Comparison of ENCODE assay signal across 12 mouse cellular contexts in genomic region chr5:36259691-36260124, GRCm38 (mm10). TPM values are rescaled to one million over a fixed set of nuclear protein-coding genes. Genes with fewer than 3 reads are reported as not detected.
DNase-seq lines count a peak whose midpoint lies in the region; ATAC-seq and TF ChIP-seq lines count a peak whose summit lies in the region.
"Had no signal": no experiment of that assay in that cellular context is flagged by ENCODE, and none has a peak within 500 bp of the region (broad histone marks: within the 10 kb centered on the region; RNA-seq: fewer than 3 reads in every experiment).

No protein-coding gene starts in this region.

- no peaks in the 10 kb centered on the region for H3K27me3 ChIP-seq in testis, adult 2 months (ENCODE audit: control insufficient read depth, insufficient read depth, low read length)
- H3K27me3 ChIP-seq in hindbrain, embryonic 14.5 days (ENCODE audit: control insufficient read depth, insufficient read depth, low read length): no peaks in the 10 kb centered on the region
- no peaks in the 10 kb centered on the region for H3K27me3 ChIP-seq in liver, postnatal 0 days (ENCODE audit: insufficient read depth, low read length)
- H3K27me3 ChIP-seq: heart, embryonic 13.5 days had no signal

- no peak overlapping the region for H3K27ac ChIP-seq in testis, adult 2 months (ENCODE audit: control insufficient read depth, insufficient read depth, low read depth, low read length)
- H3K27ac ChIP-seq in hindbrain, embryonic 14.5 days: 0 out of 2 replicates have a peak overlapping the region, but pooled peaks have one; percentile 4
- H3K27ac ChIP-seq in liver, postnatal 0 days (ENCODE audit: low read depth): no peak overlapping the region
- H3K27ac ChIP-seq: heart, embryonic 13.5 days had no signal

- no peak overlapping the region for H3K9ac ChIP-seq in hindbrain, embryonic 14.5 days
- no peak overlapping the region for H3K9ac ChIP-seq in liver, postnatal 0 days (replicated peaks)
- H3K9ac ChIP-seq: heart, embryonic 13.5 days had no signal

- TF ChIP-seq POLR2A in testis, adult 2 months (IDR thresholded peaks at IDR 0.05; ENCODE audit: control insufficient read depth, low read depth, low read length): no peak

- H3K36me3 ChIP-seq in testis, adult 2 months (ENCODE audit: control insufficient read depth, insufficient read depth, low read length): no peaks in the 10 kb centered on the region
- H3K36me3 ChIP-seq in hindbrain, embryonic 14.5 days (replicated peaks; ENCODE audit: control insufficient read depth, insufficient read depth): no peaks in the 10 kb centered on the region
- H3K36me3 ChIP-seq in liver, postnatal 0 days (replicated peaks; ENCODE audit: insufficient read depth, low read length): no peaks in the 10 kb centered on the region
- H3K36me3 ChIP-seq: heart, embryonic 13.5 days had no signal

- H3K9me3 ChIP-seq in hindbrain, embryonic 14.5 days (ENCODE audit: control insufficient read depth, low read length): no peaks in the 10 kb centered on the region
- H3K9me3 ChIP-seq in liver, postnatal 0 days (ENCODE audit: low read length): no peaks in the 10 kb centered on the region
- H3K9me3 ChIP-seq: heart, embryonic 13.5 days had no signal

- H3K4me3 ChIP-seq in testis, adult 2 months (ENCODE audit: control insufficient read depth, low read depth, low read length): peak overlapping the region; percentile 10
- H3K4me3 ChIP-seq in hindbrain, embryonic 14.5 days (replicated peaks; ENCODE audit: low read length): no peak overlapping the region
- no peak overlapping the region for H3K4me3 ChIP-seq in liver, postnatal 0 days (ENCODE audit: low read depth, low read length)
- H3K4me3 ChIP-seq: heart, embryonic 13.5 days had no signal

- peaks cover 5% of the 10 kb centered on the region; the same call in 1 of the 2 replicates for H3K4me1 ChIP-seq in testis, adult 2 months (ENCODE audit: control insufficient read depth, insufficient read depth, low read length)
- peaks cover 34% of the 10 kb centered on the region for H3K4me1 ChIP-seq in hindbrain, embryonic 14.5 days (replicated peaks; ENCODE audit: control insufficient read depth, insufficient read depth, low read length)
- peaks cover 5% of the 10 kb centered on the region; the same call in 1 of the 2 replicates for H3K4me1 ChIP-seq in liver, postnatal 0 days (ENCODE audit: insufficient read depth)

- no peak for TF ChIP-seq EP300 in liver, postnatal 0 days (IDR thresholded peaks at IDR 0.05; ENCODE audit: low read depth)

- 36% methylated on average over 6 of the region's 6 CpGs for WGBS in hindbrain, embryonic 14.5 days
- 37% methylated on average over 6 of the region's 6 CpGs for WGBS in liver, postnatal 0 days (ENCODE audit: insufficient replicate concordance)

- no peak overlapping the region for H3K4me2 ChIP-seq in hindbrain, embryonic 14.5 days (replicated peaks)
- no peak overlapping the region for H3K4me2 ChIP-seq in liver, postnatal 0 days (ENCODE audit: low read depth, low read length)
- H3K4me2 ChIP-seq: heart, embryonic 13.5 days had no signal

- TF ChIP-seq CTCF in testis, adult 2 months (IDR thresholded peaks at IDR 0.05; ENCODE audit: control insufficient read depth, insufficient read depth, insufficient replicate concordance, low read depth, low read length): no peak
- no peak for TF ChIP-seq CTCF in liver, postnatal 0 days (IDR thresholded peaks at IDR 0.05; ENCODE audit: low read depth)

- DNase-seq in testis, postnatal 10 days (ENCODE audit: low spot score): no peak
- DNase-seq in hindbrain, embryonic 14.5 days (ENCODE audit: low spot score): no peak
- DNase-seq in liver, postnatal 0 days: peak; percentile 59
- DNase-seq in lung, postnatal 10 days: no peak
- DNase-seq in urinary bladder, postnatal 4 days (ENCODE audit: low spot score in 2 of 2): no peak
- DNase-seq in heart, adult 8-10 months (ENCODE audit: low spot score): no peak
- DNase-seq: spleen, adult 18-20 months; thymus, postnatal 25 days had no signal

- ATAC-seq in hindbrain, embryonic 14.5 days (ENCODE audit: low FRiP score): no peak; the same call in 1 of the 2 replicates
- peak; percentile 79 for ATAC-seq in liver, postnatal 0 days

RNA-seq across cellular contexts. Expression of gene Psapl1, which starts 55.9 kb away (rescaled TPM):
- polyA plus RNA-seq in testis, adult 2 months (2012; rRNA removed): not detected in 2 replicates
- polyA plus RNA-seq in hindbrain, embryonic 14.5 days (2014; fragmentation: Nextera tagmentation; extraction: Ambion mirVana): 0.13 and 0.17 TPM in 2 replicates
- not detected in 2 replicates for polyA plus RNA-seq in liver, postnatal 0 days (2015; fragmentation: Nextera tagmentation; extraction: Ambion mirVana)
- not detected for total RNA-seq in heart, adult 8-10 months (2022)
- total RNA-seq: gastrocnemius, adult 8-10 months; megakaryocyte, adult 5-6 weeks had no signal
